Mouse (Mus musculus) layer of hippocampus, postnatal 25 days (tissue): ENCODE measurements at regions not wholly inside any gene's neighbourhood (a gene's known extent, or its start where the extent isn't known, plus 50 kb on each side); places are given as distances from the start of the nearest gene placed in this dataset.
A peak's percentile ranks its signal among the peaks of the same experiment; 100 is the strongest.

Experiments used
- DNase-seq, 2 experiments: peaks; one replicate each; pipeline ENCODE4 v3.0.0; 2022; ENCODE audit warnings: mixed read lengths in 2 of 2, low spot score in 1 of 2; ENCODE audit errors: extremely low spot score in 1 of 2

- DNase-seq, result no peak
Measured at GRCm38 (mm10) chr2:148107607-148108115, 60.9 kb upstream of the Foxa2 start.

GRCm38 (mm10) chr2:148110149-148110548 is 63.4 kb upstream of the Foxa2 start:
- DNase-seq, result no peak

- DNase-seq, result peak in 1 of 2 experiments; percentile 24
Measured at GRCm38 (mm10) chr2:148111889-148112288, 65.1 kb upstream of the Foxa2 start.

- no peak for DNase-seq
Measured at GRCm38 (mm10) chr2:148113184-148113583, 66.4 kb upstream of the Foxa2 start.

- no peak for DNase-seq
Measured at GRCm38 (mm10) chr2:148114600-148114999, 67.8 kb upstream of the Foxa2 start.

GRCm38 (mm10) chr2:148116033-148116790 is 69.4 kb upstream of the Foxa2 start:
- no peak for DNase-seq

GRCm38 (mm10) chr2:148117420-148117819 is 70.7 kb upstream of the Foxa2 start:
- DNase-seq, result no peak

- peak; percentile 24 to 42 for DNase-seq
Measured at GRCm38 (mm10) chr2:148121885-148122876, 75.4 kb upstream of the Foxa2 start.

GRCm38 (mm10) chr2:148123780-148124179 is 77.0 kb upstream of the Foxa2 start:
- no peak for DNase-seq

GRCm38 (mm10) chr2:148133811-148134210 is 87.0 kb upstream of the Foxa2 start:
- no peak for DNase-seq

- no peak for DNase-seq
Measured at GRCm38 (mm10) chr2:148141936-148142335, 95.2 kb upstream of the Foxa2 start.

GRCm38 (mm10) chr2:148144816-148145215 is 98.0 kb upstream of the Foxa2 start:
- DNase-seq, result no peak

- DNase-seq, result no peak
Measured at GRCm38 (mm10) chr2:148148272-148148671, 101.5 kb upstream of the Foxa2 start.

GRCm38 (mm10) chr2:148149426-148149825 is 102.7 kb upstream of the Foxa2 start:
- no peak for DNase-seq

GRCm38 (mm10) chr2:148153513-148154271 is 106.9 kb upstream of the Foxa2 start:
- DNase-seq, result no peak

- DNase-seq, result no peak
Measured at GRCm38 (mm10) chr2:148156122-148156521, 109.4 kb upstream of the Foxa2 start.

- no peak for DNase-seq
Measured at GRCm38 (mm10) chr2:148159028-148159600, 112.3 kb upstream of the Foxa2 start.

- no peak for DNase-seq
Measured at GRCm38 (mm10) chr2:148160997-148161396, 114.2 kb upstream of the Foxa2 start.

GRCm38 (mm10) chr2:148161966-148162365 is 115.2 kb upstream of the Foxa2 start:
- no peak for DNase-seq

GRCm38 (mm10) chr2:148162562-148162961 is 115.8 kb upstream of the Foxa2 start:
- DNase-seq, result no peak
